Mouse (Mus musculus) inflammation-experienced regulatory T-cells, adult 6 months (primary cell): ENCODE measurements around the gene Tmem165. TPM values are rescaled to one million over a fixed set of nuclear protein-coding genes. Genes with fewer than 3 reads are reported as not detected.
A peak's percentile ranks its signal among the peaks of the same experiment; 100 is the strongest.

Source experiments
- ATAC-seq: one replicate; pipeline ENCODE4 v1.8.0; 2017
- polyA plus RNA-seq, 3 experiments: library from polyadenylated mRNA; unstranded; fragments of 100-300 nt; shearing (Covaris generic); gene quantifications; one replicate each; pipeline ENCODE4 v1.2.1; 2017

Tmem165 gene
- polyA plus RNA-seq, result 10 to 100 TPM; 10.3 to 15.8 (median 11.6) TPM

DNA sequence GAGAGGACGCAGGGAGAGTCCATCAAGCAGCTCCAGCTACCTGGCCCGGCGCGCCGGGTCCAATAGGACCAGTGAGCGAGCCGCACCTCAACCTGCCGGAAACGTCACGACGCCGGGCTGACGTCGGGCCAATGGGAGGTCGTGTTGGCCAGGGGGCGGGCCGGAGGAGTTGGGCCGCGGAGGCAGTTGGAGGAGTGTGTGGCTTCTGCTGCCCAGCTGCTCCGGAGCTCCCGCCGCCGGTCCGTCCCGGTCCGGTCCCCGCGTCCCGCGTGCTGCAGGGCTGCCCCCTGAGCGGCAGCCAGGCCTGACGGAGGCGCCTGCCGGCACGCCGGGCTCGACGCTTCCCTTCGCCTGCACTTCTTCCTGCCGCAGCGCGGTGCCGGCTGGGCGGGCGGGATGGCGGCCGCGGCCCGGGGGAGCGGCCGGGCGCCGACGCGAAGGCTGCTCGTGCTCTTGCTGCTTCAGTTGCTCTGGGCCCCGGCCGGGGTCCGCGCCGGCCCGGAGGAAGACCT is at the start of gene Tmem165:
Gene Tmem165, plus strand, starts transcription at position 131 of the 512 bp plus-strand sequence.
- peak; percentile 94 for ATAC-seq

DNA sequence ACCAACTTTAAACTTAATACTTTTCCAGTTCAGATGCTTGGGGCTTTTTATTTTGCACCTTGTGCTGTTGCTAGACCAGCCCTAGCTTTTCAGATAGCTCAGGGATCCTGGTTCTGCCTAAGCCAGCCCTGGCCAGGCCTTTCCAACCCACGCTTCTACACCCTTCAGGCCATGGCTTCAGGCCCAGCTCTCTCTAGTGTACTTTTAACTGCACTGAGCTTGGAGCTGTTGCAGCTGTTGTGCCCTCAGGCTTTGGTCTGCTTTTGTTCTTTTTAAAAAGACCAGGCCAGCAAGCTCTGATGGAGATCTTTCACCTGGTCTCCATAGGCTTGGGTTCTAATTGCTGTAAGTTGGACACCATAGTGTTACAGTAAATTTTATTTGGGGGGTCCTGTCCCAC is 48.0 kb upstream of the Tmem165 start:
- no peak for ATAC-seq

DNA sequence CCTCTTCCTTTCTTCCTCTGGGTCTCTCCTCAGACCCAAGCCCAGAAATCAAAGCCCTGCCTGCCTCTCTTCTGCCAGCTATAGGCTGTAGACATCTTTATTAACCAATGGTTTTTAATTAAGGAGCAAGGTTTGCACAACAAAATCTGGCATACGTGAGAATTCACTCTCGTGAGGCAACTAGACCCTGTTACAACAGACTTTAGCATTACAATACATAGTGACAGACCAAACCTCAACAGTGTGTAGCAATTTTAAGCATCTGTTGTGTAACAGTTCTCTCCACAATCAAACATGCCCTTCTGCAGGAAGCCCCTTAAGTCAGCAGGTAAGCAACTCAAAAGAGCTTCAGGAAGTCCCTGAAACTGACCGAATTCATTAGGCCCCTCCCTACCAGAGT is 47.4 kb upstream of the Tmem165 start:
- no peak for ATAC-seq

DNA sequence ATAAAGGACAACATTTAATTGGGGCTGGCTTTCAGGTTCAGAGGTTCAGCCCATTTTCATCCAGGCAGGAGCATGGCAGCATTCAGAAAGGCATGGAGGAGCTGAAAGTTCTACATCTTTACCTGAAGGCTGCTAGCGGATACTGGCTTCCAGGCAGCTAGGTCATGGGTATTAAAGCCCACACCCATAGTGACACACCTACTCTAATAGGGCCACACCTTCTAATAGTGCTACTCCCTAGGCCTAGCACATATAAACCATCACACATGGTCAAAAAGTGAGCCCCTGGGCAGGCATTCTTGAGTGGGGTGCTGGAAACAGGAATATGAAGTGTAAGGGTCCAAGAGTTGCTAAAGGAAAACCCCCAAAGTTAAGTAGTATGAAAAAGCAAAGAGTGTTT is 46.1 kb upstream of the Tmem165 start:
- ATAC-seq, result no peak

DNA sequence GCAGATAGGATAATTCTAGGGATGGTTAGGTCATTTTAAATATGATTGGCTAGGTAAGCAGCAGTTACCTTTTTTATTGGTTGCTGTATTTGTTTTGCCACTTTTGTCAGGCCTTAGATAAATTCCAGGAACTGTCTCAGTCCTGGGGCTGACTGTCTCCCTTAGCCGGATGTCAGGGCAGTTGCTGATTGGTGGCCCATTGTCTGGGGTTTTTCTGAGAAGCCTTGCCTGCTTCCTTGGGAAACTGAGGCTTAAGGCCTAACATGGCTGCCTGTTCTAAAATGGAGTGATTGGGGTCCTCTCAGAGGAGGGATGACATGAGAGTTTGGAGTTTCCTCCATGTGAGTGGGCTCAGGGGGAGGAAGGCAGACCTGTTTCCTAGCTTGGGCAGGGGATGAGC is 45.6 kb upstream of the Tmem165 start:
- ATAC-seq, result no peak

DNA sequence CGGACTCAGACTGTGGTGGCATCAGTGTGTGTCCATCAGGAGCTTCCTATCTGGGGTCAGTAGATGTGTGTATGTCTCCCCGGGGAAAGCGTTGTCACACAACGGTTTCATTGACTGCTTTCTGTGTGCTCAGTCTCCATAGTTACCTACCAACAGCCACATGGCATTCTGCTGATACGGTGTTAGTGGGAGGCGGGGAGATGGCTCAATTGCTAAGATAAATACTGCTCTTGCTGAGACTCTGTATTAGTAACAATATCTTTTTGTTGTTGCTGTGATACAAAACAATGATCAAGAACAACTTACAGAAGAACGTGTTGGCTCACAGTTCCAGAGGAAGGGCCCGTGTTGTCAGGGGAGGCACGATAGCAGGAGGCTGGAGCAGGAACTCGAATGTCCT is 45.2 kb upstream of the Tmem165 start:
- no peak for ATAC-seq

DNA sequence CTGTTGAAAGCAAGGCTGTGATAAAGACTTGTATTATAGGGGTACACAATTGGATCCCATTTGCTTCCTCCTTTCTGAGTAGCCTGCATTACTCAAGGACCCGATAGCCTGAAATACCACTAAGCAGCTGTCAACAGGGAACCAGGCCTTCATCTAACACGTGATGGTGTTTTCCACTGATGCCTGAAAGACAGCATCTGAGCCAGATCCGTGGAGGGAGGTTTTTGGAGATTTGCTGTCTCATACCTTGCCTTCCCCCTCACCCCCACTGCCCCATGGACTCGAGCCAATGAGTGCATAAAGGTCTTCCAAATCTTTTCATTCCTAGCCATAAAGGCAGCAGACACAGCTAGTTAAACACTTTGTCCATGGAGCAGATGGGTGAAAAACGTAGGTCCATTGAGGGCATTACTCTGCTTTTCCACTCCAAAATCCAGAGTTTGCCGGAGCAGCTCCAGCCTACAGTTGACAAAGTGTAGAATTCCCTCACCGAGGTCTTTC is 44.5 kb upstream of the Tmem165 start:
- ATAC-seq, result no peak

DNA sequence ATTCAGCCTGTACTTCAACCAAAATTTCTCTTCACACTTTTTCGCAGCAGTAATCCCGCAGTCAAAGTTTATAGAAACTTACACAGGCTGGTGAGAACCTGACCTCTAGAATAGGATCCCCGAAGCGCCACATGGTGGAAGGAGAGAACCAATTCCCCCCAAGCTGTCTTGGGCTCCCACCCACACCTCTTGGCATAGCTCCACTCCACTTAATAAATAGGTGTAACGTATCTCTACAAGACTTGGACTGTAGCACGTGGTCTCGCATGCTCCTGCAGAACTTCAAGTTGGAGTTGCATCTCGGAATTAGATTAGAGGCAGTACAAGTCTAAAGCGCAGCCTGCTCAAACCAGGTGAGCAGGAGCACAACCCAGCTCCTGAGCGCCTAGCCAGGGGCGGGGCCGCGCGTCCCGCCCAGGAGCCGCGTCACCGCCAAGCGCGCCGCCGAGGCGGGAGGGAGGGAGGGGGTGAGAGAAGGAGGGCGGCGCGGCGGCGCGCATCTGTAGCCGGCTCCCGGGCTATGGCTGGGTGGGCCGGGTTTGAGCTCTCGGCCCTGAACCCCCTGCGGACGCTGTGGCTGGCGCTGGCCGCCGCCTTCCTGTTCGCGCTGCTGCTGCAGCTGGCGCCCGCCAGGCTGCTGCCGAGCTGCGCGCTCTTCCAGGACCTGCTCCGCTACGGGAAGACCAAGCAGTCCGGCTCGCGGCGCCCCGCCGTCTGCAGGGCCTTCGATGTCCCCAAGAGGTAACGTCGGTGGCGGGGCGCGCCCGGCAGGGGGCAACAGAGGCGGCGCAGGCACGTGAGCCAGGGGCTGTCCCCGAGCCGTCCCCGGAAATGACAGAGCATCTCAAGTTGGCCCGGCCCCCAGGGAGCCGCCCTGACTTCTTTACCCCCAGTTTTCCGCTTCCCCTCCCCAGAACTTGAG is 43.6 kb upstream of the Tmem165 start, which contains the start of gene Srd5a3:
Gene Srd5a3, plus strand, starts transcription at position 464 of the 922 bp plus-strand sequence.
- ATAC-seq, result peak; percentile 96

DNA sequence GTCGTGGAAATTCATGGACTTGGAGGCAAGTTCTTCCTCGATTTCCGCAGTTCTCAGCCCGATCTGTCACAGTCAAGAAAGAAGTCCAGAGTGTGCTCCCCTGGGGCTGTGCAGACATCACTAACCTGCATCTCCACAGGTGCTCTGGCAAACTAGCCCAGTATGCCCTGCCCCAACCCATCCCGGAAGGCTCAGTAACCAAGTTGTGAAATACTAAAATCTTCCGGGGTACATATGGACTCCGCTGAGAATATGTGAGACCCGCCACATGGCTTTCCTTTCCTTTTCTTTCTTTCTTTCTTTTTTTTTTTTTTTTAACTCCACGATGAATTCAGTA is 43.0 kb upstream of the Tmem165 start:
- peak; percentile 45 for ATAC-seq

DNA sequence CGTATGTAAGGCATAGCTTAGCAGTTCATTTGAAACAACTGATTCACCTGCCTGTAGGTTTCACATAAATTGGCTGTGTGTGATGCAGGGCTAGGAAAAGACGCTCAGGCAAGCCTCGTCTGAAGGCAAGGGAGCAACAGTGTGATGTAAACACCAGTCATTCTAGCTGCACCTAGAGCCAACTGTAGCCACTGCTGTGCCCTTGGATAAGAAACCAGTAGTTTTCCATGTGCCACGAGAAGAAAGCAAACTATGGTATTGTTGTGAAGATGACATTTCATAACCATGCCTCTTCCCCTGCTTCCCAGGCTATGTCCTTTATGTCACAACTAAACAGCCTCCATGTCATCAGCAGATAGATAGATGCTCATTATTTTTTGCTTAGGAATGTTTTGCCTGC is 40.3 kb upstream of the Tmem165 start:
- no peak for ATAC-seq

DNA sequence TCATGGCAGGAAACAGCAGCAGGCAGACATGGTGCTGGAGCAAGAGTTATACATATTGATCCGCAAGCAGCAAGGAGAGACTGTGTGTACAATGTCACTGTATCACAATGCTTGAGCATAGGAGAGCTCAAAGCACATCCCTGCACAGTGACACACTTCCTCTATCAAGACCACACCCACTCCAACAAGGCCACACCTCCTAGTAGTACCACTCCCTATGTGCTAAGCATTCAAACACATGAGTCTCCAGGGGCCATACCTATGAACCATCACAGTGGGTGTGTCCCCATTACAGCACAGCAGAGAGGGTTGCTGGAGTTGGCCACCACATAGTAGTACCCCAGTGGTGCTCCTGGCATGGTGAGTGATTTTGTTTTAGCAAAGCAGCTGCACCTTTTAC is 37.3 kb upstream of the Tmem165 start:
- ATAC-seq, result no peak

DNA sequence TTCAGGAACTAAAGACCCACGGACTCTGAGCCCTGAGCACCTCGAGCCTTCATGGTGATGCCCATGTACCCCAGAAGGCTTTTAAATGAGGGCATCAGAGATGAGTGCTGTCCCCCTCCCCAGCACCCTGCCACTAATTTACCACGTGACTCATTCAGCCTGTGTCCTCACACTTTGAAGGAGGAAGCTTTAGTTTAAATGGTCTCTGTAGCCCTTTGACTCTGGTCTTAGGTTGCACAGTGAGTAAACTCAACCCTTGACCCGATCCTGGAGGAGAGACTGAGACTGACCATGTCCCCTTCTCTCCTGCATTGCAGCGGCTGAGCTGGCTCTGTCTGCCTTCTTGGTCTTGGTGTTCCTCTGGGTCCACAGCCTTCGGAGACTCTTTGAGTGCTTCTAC is 34.2 kb upstream of the Tmem165 start:
- ATAC-seq, result no peak

DNA sequence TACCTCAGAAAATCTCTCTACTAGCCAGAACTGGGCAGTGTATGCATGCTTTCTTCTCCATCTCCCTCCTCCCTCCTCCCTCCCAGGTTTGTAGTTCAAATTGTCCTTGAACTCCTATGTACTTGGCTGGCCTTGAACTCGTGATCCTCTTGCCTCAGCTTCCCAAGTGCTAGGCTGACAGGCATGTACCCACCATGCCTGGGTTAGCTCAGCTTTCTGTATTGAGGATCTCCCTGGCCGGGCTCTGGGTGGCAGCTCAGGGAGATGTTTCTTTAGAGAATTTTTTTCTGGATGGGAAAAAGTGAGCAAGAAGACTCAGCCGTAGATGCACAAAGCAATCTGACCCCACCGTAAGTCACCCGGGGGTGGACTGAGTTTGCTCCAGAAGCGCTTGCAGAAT is 30.7 kb upstream of the Tmem165 start:
- ATAC-seq, result no peak

DNA sequence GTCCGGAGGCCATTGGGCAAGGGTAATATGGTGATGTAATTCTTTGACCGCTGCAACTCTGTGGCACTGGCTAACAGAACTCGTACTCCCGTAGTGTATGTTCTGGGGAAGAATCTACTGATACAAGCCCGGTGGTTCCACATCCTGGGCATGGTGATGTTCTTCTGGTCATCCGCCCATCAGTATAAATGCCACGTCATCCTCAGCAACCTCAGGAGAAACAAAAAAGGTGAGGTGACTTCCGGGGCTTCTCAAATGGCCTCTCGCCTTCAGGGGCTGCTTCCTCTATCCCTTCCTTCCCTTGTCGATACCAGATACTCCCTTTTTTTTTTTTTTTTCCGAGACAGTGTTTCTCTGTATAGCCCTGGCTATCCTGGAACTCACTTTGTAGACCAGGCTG is 30.2 kb upstream of the Tmem165 start:
- ATAC-seq, result no peak

DNA sequence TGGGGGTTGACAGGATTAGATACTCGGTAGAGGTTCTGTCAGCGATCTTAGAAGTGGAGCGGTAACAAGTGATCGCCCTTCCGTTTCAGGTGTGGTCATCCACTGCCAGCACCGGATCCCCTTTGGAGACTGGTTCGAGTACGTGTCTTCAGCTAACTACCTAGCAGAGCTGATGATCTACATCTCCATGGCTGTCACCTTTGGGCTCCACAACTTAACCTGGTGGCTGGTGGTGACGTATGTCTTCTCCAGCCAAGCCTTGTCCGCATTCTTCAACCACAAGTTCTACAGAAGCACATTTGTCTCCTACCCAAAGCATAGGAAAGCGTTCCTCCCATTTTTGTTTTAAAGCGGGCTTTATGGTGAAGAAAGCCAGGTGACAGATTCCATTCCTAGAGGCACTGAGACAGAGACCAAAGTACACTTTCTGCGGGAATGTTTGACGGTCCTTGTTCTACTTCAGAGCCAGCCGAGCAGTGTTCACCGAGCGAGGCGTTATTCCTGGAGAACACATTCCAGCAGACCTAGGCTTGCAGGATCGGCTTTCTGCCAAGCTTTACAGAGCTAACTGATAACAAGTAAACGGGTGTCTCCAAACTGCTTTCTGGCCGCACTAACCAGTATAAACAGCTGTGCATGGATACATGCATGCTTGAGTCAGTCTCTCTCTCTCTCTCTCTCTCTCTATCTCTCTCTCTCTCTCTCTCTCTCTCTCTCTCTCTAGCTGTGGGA is 29.1 kb upstream of the Tmem165 start:
- no peak for ATAC-seq

DNA sequence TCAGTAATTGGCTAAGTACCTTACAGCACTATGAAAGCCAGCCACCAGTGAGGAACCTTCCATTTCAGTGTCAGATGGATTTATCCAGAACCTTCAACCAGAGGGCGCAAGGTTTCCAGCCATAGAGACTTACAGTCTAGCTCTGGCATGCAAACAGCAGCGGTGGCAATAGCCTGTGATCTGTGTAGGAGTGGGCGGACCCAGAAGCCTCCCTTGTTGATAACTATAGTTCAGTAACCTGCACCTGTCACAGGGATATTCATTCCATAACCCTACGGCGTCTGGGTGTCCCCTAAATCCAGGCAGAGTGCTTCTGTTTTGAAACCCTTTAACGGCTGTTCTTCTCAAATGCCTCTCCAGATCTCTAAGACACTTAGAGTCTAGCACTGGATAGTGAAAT is 24.1 kb upstream of the Tmem165 start:
- no peak for ATAC-seq

DNA sequence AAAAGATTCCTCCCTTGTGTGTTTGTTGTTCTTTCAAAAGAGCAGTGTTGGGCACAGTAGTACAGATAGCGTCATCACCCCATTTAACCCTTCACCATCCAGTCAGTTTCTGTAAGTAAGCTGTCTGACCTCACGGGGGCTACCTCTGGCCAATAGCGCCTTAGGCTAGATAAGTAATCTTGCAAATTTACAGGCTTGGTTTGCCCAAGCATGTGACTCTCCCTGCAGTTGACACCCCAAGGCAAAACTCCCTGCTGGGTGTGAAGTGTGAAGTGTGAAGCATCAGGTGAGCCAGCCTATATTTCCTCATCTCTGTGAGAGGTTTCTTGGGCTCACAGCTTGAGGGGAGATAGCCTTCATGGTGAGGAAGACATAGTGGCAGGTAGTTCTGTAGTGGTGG is 23.6 kb upstream of the Tmem165 start:
- no peak for ATAC-seq

DNA sequence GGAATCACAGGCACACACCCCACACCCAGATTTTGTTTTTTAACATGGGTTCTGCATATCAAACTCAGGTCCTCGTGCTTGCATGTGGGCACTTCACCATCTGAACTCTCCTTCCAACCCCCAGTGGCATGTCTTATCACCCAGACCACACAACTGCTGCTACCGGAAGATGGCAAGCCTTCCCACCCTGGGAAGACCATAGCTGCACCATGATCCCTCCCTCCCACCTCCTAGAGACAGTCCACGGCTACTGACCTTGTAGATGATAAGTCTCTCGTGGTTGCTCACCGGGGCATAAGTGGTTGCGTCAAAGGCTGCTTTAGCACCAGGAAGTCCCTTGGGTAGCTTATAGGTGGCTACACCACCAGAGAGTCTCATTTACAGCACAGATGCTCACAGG is 22.2 kb upstream of the Tmem165 start:
- no peak for ATAC-seq

DNA sequence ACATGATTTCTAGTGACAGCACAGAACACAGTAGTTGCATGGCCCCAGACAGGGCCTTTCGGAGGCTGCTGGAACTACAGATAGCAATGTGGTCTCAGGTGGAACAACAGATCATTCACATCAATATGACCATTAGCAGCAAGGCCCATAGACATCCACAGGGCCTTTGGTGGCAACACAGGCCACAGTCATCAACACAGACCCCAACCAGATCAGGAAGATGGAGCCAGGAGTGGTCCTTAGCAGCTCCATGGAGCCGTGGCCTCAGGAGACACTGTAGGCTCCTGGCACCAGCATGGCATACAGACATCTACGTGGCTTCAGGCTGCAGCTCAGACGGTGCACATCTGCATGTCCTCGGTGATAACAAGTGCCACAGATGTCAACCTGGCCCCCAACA is 20.8 kb upstream of the Tmem165 start:
- ATAC-seq, result no peak

DNA sequence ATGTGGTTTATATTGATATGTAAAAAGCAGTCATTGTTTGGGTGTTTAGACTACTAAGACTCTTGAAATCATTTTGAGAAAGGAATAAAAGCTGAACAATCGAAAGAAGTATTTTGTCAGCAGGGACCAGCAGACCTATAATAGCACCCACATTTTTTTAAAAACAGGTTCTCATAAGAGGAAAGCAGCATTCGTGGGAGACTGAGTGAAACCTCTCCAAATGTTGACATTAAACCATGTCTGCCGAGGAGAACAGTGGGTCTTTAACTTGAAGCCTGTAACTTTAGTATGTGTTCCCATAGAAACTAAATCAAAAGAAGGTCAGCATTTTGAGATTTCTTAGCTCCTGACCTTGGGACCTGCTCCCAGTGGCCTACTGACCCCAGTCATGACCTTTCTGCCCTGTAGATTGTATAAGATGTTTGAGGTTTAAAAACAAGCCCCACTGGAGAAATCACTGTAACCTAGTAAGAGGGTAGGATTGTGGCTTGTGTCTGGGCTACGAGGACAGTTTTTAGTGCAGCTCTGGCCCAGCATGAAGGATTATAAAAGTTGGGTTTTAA is 19.8 kb upstream of the Tmem165 start:
- ATAC-seq, result no peak

DNA sequence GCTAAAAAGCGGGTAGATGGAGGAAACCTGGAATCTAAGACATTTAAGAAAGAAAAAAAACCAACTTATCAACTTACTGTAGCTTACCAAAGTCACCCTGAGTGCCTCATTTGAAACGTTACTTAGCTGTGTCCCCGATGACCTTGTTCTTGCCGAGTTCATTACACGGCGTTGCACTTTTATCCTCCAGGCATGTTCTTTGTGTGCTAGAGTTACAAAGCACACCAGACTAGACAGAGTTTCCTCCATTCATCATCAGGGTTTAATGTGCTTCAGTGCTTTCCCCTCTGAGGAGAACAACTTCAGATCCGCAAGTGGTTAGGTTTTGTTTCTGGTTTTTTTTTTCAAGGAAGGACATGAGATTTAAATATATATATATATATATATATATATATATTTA is 18.9 kb upstream of the Tmem165 start:
- no peak for ATAC-seq

DNA sequence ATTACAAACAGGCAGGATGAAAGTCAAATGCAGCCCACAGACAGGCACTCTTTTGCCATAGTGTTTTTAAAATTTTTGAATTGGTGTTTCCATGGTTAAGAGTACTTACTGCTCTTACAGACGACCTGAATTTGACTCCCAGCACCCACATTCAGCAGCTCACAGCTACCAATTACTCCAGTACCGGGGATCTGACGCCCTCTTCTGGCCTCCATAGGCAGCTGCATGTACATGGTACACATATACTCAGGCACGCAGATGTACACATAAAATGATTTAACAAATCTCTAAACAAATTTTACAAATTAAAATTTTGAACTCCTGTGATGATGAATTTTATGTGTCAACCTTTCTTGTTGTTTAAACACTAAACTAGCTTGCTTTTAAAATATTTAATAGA is 13.2 kb upstream of the Tmem165 start:
- no peak for ATAC-seq

DNA sequence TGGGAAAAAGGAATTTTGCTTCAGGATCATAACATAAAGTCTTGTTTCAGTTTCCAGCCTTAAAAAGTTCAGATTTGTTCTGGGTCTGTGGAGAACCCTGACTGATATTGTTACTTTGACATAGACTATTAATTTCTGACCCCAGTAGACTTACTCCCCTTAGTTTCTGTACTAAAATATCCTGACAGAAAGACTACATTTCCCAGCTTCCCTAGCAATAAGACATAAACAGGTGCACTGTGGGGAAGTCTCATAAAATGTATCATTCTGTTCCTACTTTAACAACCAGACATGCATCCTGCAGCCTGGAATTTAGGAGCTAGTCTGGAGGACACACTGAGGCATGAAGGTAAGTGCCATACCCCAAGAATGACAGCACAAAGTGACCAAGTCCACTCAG is 12.6 kb upstream of the Tmem165 start:
- ATAC-seq, result no peak
